Mouse (Mus musculus) CH12.LX (cell line): ENCODE data around the gene Lias. TPM values are rescaled to one million over a fixed set of nuclear protein-coding genes. Genes with fewer than 3 reads are reported as not detected.

Source experiments
- DNase-seq: peaks from one replicate; pipeline ENCODE4 v3.0.0-alpha.2; 2013; ENCODE audit errors: extremely low read depth
- H3K27ac ChIP-seq: 2 replicates; pipeline ENCODE4 v1.5.1; 2012; ENCODE audit warnings: low read depth, mild to moderate bottlenecking, control low read depth, moderate library complexity; ENCODE audit not compliant: insufficient read depth
- H3K27me3 ChIP-seq: replicated peaks from 2 replicates; pipeline ENCODE3; 2012; ENCODE audit warnings: inconsistent platforms
- H3K36me3 ChIP-seq, 2 experiments: replicated peaks in 1 of 2; 2 replicates each; pipeline versions ENCODE3 to v1.6.1; 2012; ENCODE audit warnings: inconsistent platforms in 1 of 2, low read length in 1 of 2, mild to moderate bottlenecking in 1 of 2, mixed read lengths in 1 of 2, moderate library complexity in 1 of 2; ENCODE audit not compliant: control insufficient read depth in 1 of 2, insufficient read depth in 1 of 2
- H3K4me1 ChIP-seq, 2 experiments: 2 replicates each; pipeline ENCODE4 v1.6.1; 2012; ENCODE audit warnings: inconsistent platforms in 1 of 2, moderate library complexity in 1 of 2; ENCODE audit not compliant: insufficient read depth in 2 of 2, control insufficient read depth in 1 of 2
- H3K4me2 ChIP-seq: 2 replicates; pipeline ENCODE4 v1.6.1; 2012; ENCODE audit warnings: low read depth, mild to moderate bottlenecking, control low read depth; ENCODE audit not compliant: poor library complexity, insufficient read depth, severe bottlenecking
- H3K4me3 ChIP-seq, 3 experiments: fragments of 150-350 bp in 1 of 3; sonication (generic) in 1 of 3; replicated peaks in 1 of 3; 2 replicates each; pipeline versions ENCODE3 to v1.5.1; 2011 to 2012; ENCODE audit warnings: low read depth in 2 of 3, low read length in 2 of 3, mild to moderate bottlenecking in 2 of 3, moderate library complexity in 2 of 3, control low read depth in 1 of 3, improper control_type of control experiment in 1 of 3, inconsistent platforms in 1 of 3, mixed read lengths in 1 of 3; ENCODE audit not compliant: poor library complexity in 1 of 3
- H3K79me2 ChIP-seq: replicated peaks from 2 replicates; pipeline ENCODE4 v1.6.1; 2012; ENCODE audit warnings: mild to moderate bottlenecking, moderate library complexity; ENCODE audit not compliant: control insufficient read depth, poor library complexity, insufficient read depth, severe bottlenecking; ENCODE audit errors: extremely low read depth
- H3K9ac ChIP-seq: 2 replicates; pipeline ENCODE4 v1.6.1; 2012; ENCODE audit warnings: low read depth, mild to moderate bottlenecking, control low read depth, moderate library complexity; ENCODE audit not compliant: insufficient read depth
- H3K9me3 ChIP-seq: replicated peaks from 2 replicates; pipeline ENCODE3; 2012; ENCODE audit warnings: low read length, inconsistent platforms, mixed read lengths
- CHD1 ChIP-seq: IDR thresholded peaks from 2 replicates; pipeline ENCODE4 v1.6.1; 2012; ENCODE audit warnings: low read depth, low read length, improper control_type of control experiment, inconsistent platforms
- CHD2 ChIP-seq: IDR thresholded peaks from 2 replicates; pipeline ENCODE4 v1.6.1; 2011; ENCODE audit warnings: low read length, improper control_type of control experiment
- CTCF ChIP-seq, 2 experiments: IDR thresholded peaks in 1 of 2; conservative IDR thresholded peaks in 1 of 2; 2 replicates each; pipeline ENCODE4 v1.5.1; 2011 to 2012; ENCODE audit warnings: low read depth in 2 of 2, low read length in 2 of 2, improper control_type of control experiment in 1 of 2, inconsistent platforms in 1 of 2, mild to moderate bottlenecking in 1 of 2, moderate library complexity in 1 of 2
- ELF1 ChIP-seq: IDR thresholded peaks from 2 replicates; pipeline ENCODE4 v1.6.1; 2014; ENCODE audit warnings: low read depth, mild to moderate bottlenecking, inconsistent platforms, low read length, improper control_type of control experiment
- EP300 ChIP-seq: IDR thresholded peaks from 2 replicates; pipeline ENCODE4 v1.6.1; 2011; ENCODE audit warnings: low read length, improper control_type of control experiment
- ETS1 ChIP-seq: conservative IDR thresholded peaks from 2 replicates; pipeline ENCODE4 v1.6.1; 2012; ENCODE audit warnings: low read depth, mild to moderate bottlenecking, inconsistent platforms, low read length, improper control_type of control experiment, moderate library complexity
- HCFC1 ChIP-seq: IDR thresholded peaks from 2 replicates; pipeline ENCODE4 v1.6.1; 2012; ENCODE audit warnings: low read depth, mild to moderate bottlenecking, inconsistent platforms, low read length, improper control_type of control experiment
- JUND ChIP-seq: conservative IDR thresholded peaks from 2 replicates; pipeline ENCODE4 v1.6.1; 2011; ENCODE audit warnings: low read depth, low read length, improper control_type of control experiment
- MAZ ChIP-seq: IDR thresholded peaks from 2 replicates; pipeline ENCODE4 v1.6.1; 2012; ENCODE audit warnings: low read depth, mild to moderate bottlenecking, inconsistent platforms, low read length, improper control_type of control experiment, moderate library complexity
- MEF2A ChIP-seq: IDR thresholded peaks from 2 replicates; pipeline ENCODE4 v1.6.1; 2014; ENCODE audit warnings: low read depth, mild to moderate bottlenecking, inconsistent platforms, low read length, improper control_type of control experiment, borderline replicate concordance
- MXI1 ChIP-seq: IDR thresholded peaks from 2 replicates; pipeline ENCODE4 v1.6.1; 2011; ENCODE audit warnings: mild to moderate bottlenecking, low read depth, low read length, improper control_type of control experiment
- PAX5 ChIP-seq: IDR thresholded peaks from 2 replicates; pipeline ENCODE4 v1.6.1; 2012; ENCODE audit warnings: low read length, inconsistent platforms, mixed read lengths
- SIN3A ChIP-seq: IDR thresholded peaks from 2 replicates; pipeline ENCODE4 v1.6.1; 2012; ENCODE audit warnings: low read length, improper control_type of control experiment, inconsistent platforms
- SMC3 ChIP-seq: IDR thresholded peaks from 2 replicates; pipeline ENCODE4 v1.6.1; 2011; ENCODE audit warnings: low read depth, low read length, improper control_type of control experiment
- USF1 ChIP-seq: IDR thresholded peaks from 2 replicates; pipeline ENCODE4 v1.6.1; 2014; ENCODE audit warnings: low read depth, mild to moderate bottlenecking, inconsistent platforms, low read length, improper control_type of control experiment
- dilution Hi-C: fragments of 300-500 bp; cut with MboI; formaldehyde crosslinking; loops from 2 replicates; pipeline ENCODE4 v1.14.3; 2020; ENCODE audit warnings: low sequenced_read_pairs; ENCODE audit not compliant: extremely low pct_unique_long_range_greater_than_20kb, extremely low pct_ligation_motif_present
- in situ Hi-C: fragments of 300-500 bp; cut with MboI; formaldehyde crosslinking; loops from 3 replicates; pipeline ENCODE4 v1.14.3; 2019; ENCODE audit warnings: low sequenced_read_pairs, low pct_ligation_motif_present, low pct_unique_long_range_greater_than_20kb, mixed read lengths
- polyA plus RNA-seq: library from polyadenylated mRNA; unstranded; fragments of >175 nt; gene quantifications from 2 replicates; pipeline ENCODE4 v1.2.1, GENCODE M21; 2012; ENCODE audit warnings: low read depth; ENCODE audit not compliant: insufficient read length
- total RNA-seq, 2 experiments: library from RNA; depleted of rRNA; stranded (reverse); fragments of 300-350 nt in 1 of 2; fragments of >200 nt in 1 of 2; gene quantifications; 2 replicates each; pipeline ENCODE4 v1.2.3; 2012 to 2014

Gene Lias
- total and polyA plus RNA-seq, 3 experiments: 34.6 to 57.7 (median 52.6) TPM

- dilution Hi-C loops: no loop called here
- in situ Hi-C loops: no loop called here
- peaks cover 24 to 72% of the 10 kb centered on the region in 2 experiments for H3K36me3 ChIP-seq
Observed at GRCm38 (mm10) chr5:65419136-65419535, 27.8 kb downstream of the Lias start.

GRCm38 (mm10) chr5:65420822-65421221 lies 29.5 kb downstream of the Lias start:
- H3K27me3 ChIP-seq: no peaks in the 10 kb centered on the region
- no peak for DNase-seq
- no peak overlapping the region for H3K9ac ChIP-seq
- no peak overlapping the region for H3K27ac ChIP-seq
- no peaks in the 10 kb centered on the region for H3K79me2 ChIP-seq
- H3K4me2 ChIP-seq: no peak overlapping the region
- dilution Hi-C loops: no loop called here
- peaks cover 25 to 71% of the 10 kb centered on the region in 2 experiments for H3K36me3 ChIP-seq
- no peak overlapping the region for H3K4me3 ChIP-seq
- in situ Hi-C loops: no loop called here
- peaks cover 0 to 18% of the 10 kb centered on the region in 2 experiments; a peak in 2 of 4 replicates for H3K4me1 ChIP-seq
- TF ChIP-seq ELF1 (no peak), SIN3A (no peak), JUND (no peak), SMC3 (no peak), CHD2 (no peak), CTCF (conservative IDR thresholded peaks at IDR 0.05 in 1 of 2, IDR thresholded peaks at IDR 0.05 in 1 of 2; ENCODE audit: low read depth in 2 of 2, low read length in 2 of 2) (no peak)
- no peaks in the 10 kb centered on the region for H3K9me3 ChIP-seq

More at GRCm38 (mm10) chr5:65419136-65419535, 27.8 kb downstream of the Lias start:
- H3K4me1 ChIP-seq: peaks cover 0 to 18% of the 10 kb centered on the region in 2 experiments; a peak in 2 of 4 replicates
- H3K9ac ChIP-seq: 0 out of 2 replicates have a peak overlapping the region, but pooled peaks have one; percentile 40
- peak overlapping the region in 2 of 3 experiments; percentile 4 to 9 for H3K4me3 ChIP-seq
- H3K79me2 ChIP-seq: no peaks in the 10 kb centered on the region
- 0 out of 2 replicates have a peak overlapping the region, but pooled peaks have one; percentile 12 for H3K27ac ChIP-seq
- no peaks in the 10 kb centered on the region for H3K27me3 ChIP-seq
- TF ChIP-seq ETS1 (0 out of 2 replicates have a peak, but pooled peaks have one; percentile 10), PAX5 (no peak), EP300 (0 out of 2 replicates have a peak, but pooled peaks have one; percentile 25), MEF2A (no peak), MXI1 (no peak), HCFC1 (no peak)
- peak overlapping the region; percentile 69 for H3K4me2 ChIP-seq
- DNase-seq: peak; percentile 71
- no peaks in the 10 kb centered on the region for H3K9me3 ChIP-seq

- H3K9ac ChIP-seq: no peak overlapping the region
- TF ChIP-seq USF1 (no peak), MAZ (no peak), CHD1 (no peak)
- no peaks in the 10 kb centered on the region for H3K27me3 ChIP-seq
- H3K27ac ChIP-seq: no peak overlapping the region
- H3K79me2 ChIP-seq: no peaks in the 10 kb centered on the region
- DNase-seq: no peak
- peaks cover 0 to 18% of the 10 kb centered on the region in 2 experiments; a peak in 2 of 4 replicates for H3K4me1 ChIP-seq
- in situ Hi-C loops (no loop called here), dilution Hi-C loops (no loop called here)
- H3K9me3 ChIP-seq: no peaks in the 10 kb centered on the region
- H3K4me3 ChIP-seq: no peak overlapping the region
- H3K4me2 ChIP-seq: no peak overlapping the region
- H3K36me3 ChIP-seq: peaks cover 12 to 62% of the 10 kb centered on the region in 2 experiments
Observed at GRCm38 (mm10) chr5:65422803-65423202, 31.5 kb downstream of the Lias start.
